Mouse (Mus musculus) E14TG2a.4 (cell line): Measurements from ENCODE around the gene Myo1d.

Experiments used
- CTCF ChIP-seq: conservative IDR thresholded peaks from 2 replicates; pipeline ENCODE4 v1.5.1; 2014; ENCODE audit warnings: low read length
- POU5F1 ChIP-seq: IDR thresholded peaks from 2 replicates; pipeline ENCODE4 v1.6.1; 2014; ENCODE audit warnings: low read length, borderline replicate concordance

DNA sequence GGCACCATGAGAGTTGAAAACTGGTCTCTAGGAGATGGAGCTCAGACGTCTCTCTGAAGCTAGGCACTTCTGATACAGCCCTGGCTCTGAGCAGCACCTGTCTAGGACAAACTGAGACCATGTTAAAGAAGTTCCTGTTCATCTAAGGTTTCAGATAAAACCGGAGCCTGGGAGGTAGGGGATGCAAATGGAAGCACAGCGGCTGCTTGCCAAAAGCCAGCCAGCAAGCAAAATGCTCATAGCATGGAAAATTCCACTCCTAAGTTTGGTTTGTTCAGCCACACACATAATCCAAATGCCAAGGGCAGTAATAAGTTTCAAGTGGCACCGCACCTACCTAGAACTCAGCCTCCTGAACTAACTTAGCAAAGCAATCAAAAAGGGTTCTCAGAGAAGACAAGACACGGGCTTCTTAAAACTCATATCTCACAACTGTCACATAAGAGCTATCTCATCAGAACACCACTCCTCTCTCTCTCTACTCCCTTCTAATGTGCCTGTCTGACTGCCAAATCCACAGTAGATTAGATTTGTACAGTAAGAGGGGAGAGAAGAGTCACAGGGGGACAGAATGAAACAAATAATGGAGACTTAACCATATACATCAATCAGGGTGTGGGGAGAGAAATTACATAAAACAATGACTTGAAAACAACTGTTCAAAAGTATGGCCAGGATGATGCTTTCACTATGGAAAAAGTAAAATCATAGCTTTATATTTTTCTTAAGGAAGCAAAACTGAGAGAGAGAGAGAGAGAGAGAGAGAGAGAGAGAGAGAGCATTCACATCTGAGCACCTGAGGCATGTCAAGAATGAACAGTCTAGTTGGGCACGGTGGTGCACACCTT is 13.1 kb downstream of the Myo1d start:
- no peak for TF ChIP-seq CTCF
- no peak for TF ChIP-seq POU5F1
